Mouse (Mus musculus) C2C12 (cell line): Measurements from ENCODE around the gene Pkn2. TPM values are rescaled to one million over a fixed set of nuclear protein-coding genes. Genes with fewer than 3 reads are reported as not detected.

ENCODE experiments used
- H3K27me3 ChIP-seq: one replicate; pipeline ENCODE4 v1.6.1; 2011; ENCODE audit not compliant: control insufficient read depth, insufficient read depth, insufficient read length
- H3K36me3 ChIP-seq: one replicate; pipeline ENCODE4 v1.6.1; 2011; ENCODE audit not compliant: control insufficient read depth, insufficient read depth
- H3K4me3 ChIP-seq: one replicate; pipeline ENCODE4 v1.5.1; 2011; ENCODE audit warnings: mild to moderate bottlenecking, control low read depth; ENCODE audit not compliant: poor library complexity, insufficient read depth, severe bottlenecking
- H3K79me2 ChIP-seq: one replicate; pipeline ENCODE4 v1.6.1; 2011; ENCODE audit not compliant: control insufficient read depth, insufficient read depth
- H3K79me3 ChIP-seq: one replicate; pipeline ENCODE4 v1.6.1; 2011; ENCODE audit warnings: low read depth, control low read depth
- H3ac ChIP-seq: one replicate; pipeline ENCODE3; 2011; ENCODE audit warnings: low read depth; ENCODE audit not compliant: control insufficient read depth, insufficient read length
- CEBPB ChIP-seq: IDR thresholded peaks from one replicate; pipeline ENCODE4 v1.6.1; 2011; ENCODE audit warnings: low read depth, mild to moderate bottlenecking, control low read depth, moderate library complexity
- CTCF ChIP-seq: IDR thresholded peaks from one replicate; pipeline ENCODE4 v1.5.1; 2011; ENCODE audit not compliant: control insufficient read depth, insufficient read depth, insufficient read length
- FOSL1 ChIP-seq: IDR thresholded peaks from one replicate; pipeline ENCODE4 v1.8.0; 2011; ENCODE audit warnings: mild to moderate bottlenecking, low read length; ENCODE audit not compliant: poor library complexity, insufficient read depth, severe bottlenecking
- MAX ChIP-seq: IDR thresholded peaks from one replicate; pipeline ENCODE4 v1.6.1; 2011; ENCODE audit warnings: mild to moderate bottlenecking, control low read depth
- MYOD1 ChIP-seq: IDR thresholded peaks from one replicate; pipeline ENCODE4 v1.6.1; 2011; ENCODE audit warnings: low read depth; ENCODE audit not compliant: control insufficient read depth, insufficient read length
- MYOG ChIP-seq: IDR thresholded peaks from one replicate; pipeline ENCODE4 v1.6.1; 2011; ENCODE audit not compliant: control insufficient read depth, insufficient read length; ENCODE audit errors: extremely low read depth
- USF1 ChIP-seq: IDR thresholded peaks from one replicate; pipeline ENCODE4 v1.6.1; 2011; ENCODE audit warnings: low read depth, mild to moderate bottlenecking, control low read depth, moderate library complexity
- polyA plus RNA-seq: library from polyadenylated mRNA; unstranded; fragments of >200 nt; fragmentation: generic; extraction: Trizol; gene quantifications from one replicate; pipeline ENCODE4 v1.2.1, GENCODE M21; 2012; ENCODE audit warnings: missing spikeins

Gene Pkn2
- polyA plus RNA-seq, 1 experiment, result 12.3 TPM

GRCm38 (mm10) chr3:142917171-142917570 lies 35.4 kb upstream of the Pkn2 start:
- Histone ChIP-seq H3ac (no peak overlapping the region), H3K36me3 (no peaks in the 10 kb centered on the region), H3K79me2 (no peaks in the 10 kb centered on the region), H3K27me3 (no peaks in the 10 kb centered on the region), H3K79me3 (no peaks in the 10 kb centered on the region), H3K4me3 (no peak overlapping the region)
- TF ChIP-seq MYOG, result no peak
- no peak for TF ChIP-seq CTCF
- TF ChIP-seq CEBPB, result no peak
- TF ChIP-seq FOSL1, result no peak
- no peak for TF ChIP-seq MAX
- TF ChIP-seq USF1, result no peak
- TF ChIP-seq MYOD1, result no peak

GRCm38 (mm10) chr3:142913295-142913694 lies 31.5 kb upstream of the Pkn2 start:
- Histone ChIP-seq H3ac (no peak overlapping the region), H3K79me3 (no peaks in the 10 kb centered on the region)
- TF ChIP-seq FOSL1 (no peak), CTCF (no peak), USF1 (no peak), MYOG (no peak), CEBPB (no peak), MYOD1 (no peak), MAX (no peak)

GRCm38 (mm10) chr3:142899683-142900082 lies 17.9 kb upstream of the Pkn2 start:
- H3K4me3 ChIP-seq, result no peak overlapping the region
- H3ac ChIP-seq, result no peak overlapping the region
- TF ChIP-seq USF1 (no peak), FOSL1 (no peak), CTCF (no peak), MYOD1 (no peak), CEBPB (no peak), MYOG (no peak), MAX (no peak)
- H3K36me3 ChIP-seq, result no peaks in the 10 kb centered on the region
- H3K79me3 ChIP-seq, result no peaks in the 10 kb centered on the region
- no peaks in the 10 kb centered on the region for H3K79me2 ChIP-seq
- H3K27me3 ChIP-seq, result no peaks in the 10 kb centered on the region

More at GRCm38 (mm10) chr3:142913295-142913694, 31.5 kb upstream of the Pkn2 start:
- Histone ChIP-seq H3K4me3 (no peak overlapping the region), H3K27me3 (no peaks in the 10 kb centered on the region), H3K79me2 (no peaks in the 10 kb centered on the region), H3K36me3 (no peaks in the 10 kb centered on the region)

GRCm38 (mm10) chr3:142898949-142899396 lies 17.2 kb upstream of the Pkn2 start:
- Histone ChIP-seq H3K36me3 (no peaks in the 10 kb centered on the region), H3K79me2 (no peaks in the 10 kb centered on the region), H3ac (no peak overlapping the region), H3K27me3 (no peaks in the 10 kb centered on the region), H3K79me3 (no peaks in the 10 kb centered on the region), H3K4me3 (no peak overlapping the region)
- TF ChIP-seq MYOD1 (no peak), FOSL1 (no peak), CTCF (no peak), CEBPB (no peak), MAX (no peak), USF1 (no peak), MYOG (no peak)

GRCm38 (mm10) chr3:142890442-142890841 lies 8.6 kb upstream of the Pkn2 start:
- Histone ChIP-seq H3K79me3 (no peaks in the 10 kb centered on the region), H3K36me3 (no peaks in the 10 kb centered on the region), H3K79me2 (no peaks in the 10 kb centered on the region), H3K4me3 (no peak overlapping the region), H3ac (no peak overlapping the region), H3K27me3 (no peaks in the 10 kb centered on the region)
- TF ChIP-seq USF1 (no peak), FOSL1 (no peak), MYOD1 (no peak), MYOG (no peak), CTCF (no peak), CEBPB (no peak), MAX (no peak)
